Mouse (Mus musculus) MEL (cell line): ENCODE data around the gene Erbin.

ENCODE experiments used
- CHD1 ChIP-seq: IDR thresholded peaks from 2 replicates; pipeline ENCODE4 v1.6.1; 2012; ENCODE audit warnings: low read depth, mild to moderate bottlenecking, inconsistent platforms, low read length, improper control_type of control experiment
- CHD2 ChIP-seq: IDR thresholded peaks from 2 replicates; pipeline ENCODE4 v1.6.1; 2011; ENCODE audit warnings: low read length, improper control_type of control experiment
- CTCF ChIP-seq, 3 experiments: IDR thresholded peaks in 2 of 3; conservative IDR thresholded peaks in 1 of 3; 2 replicates each; pipeline ENCODE4 v1.5.1; 2011 to 2012; ENCODE audit warnings: low read length in 3 of 3, low read depth in 2 of 3, mild to moderate bottlenecking in 2 of 3, improper control_type of control experiment in 1 of 3, inconsistent platforms in 1 of 3, mixed read lengths in 1 of 3, moderate library complexity in 1 of 3; ENCODE audit not compliant: control insufficient read depth in 1 of 3, insufficient read depth in 1 of 3, poor library complexity in 1 of 3, severe bottlenecking in 1 of 3
- MEF2A ChIP-seq: IDR thresholded peaks from 2 replicates; pipeline ENCODE4 v1.6.1; 2014; ENCODE audit warnings: low read depth, mild to moderate bottlenecking, inconsistent platforms, low read length, improper control_type of control experiment; ENCODE audit not compliant: poor library complexity, insufficient replicate concordance, severe bottlenecking; ENCODE audit errors: extremely low read depth
- MYC ChIP-seq: IDR thresholded peaks from 2 replicates; pipeline ENCODE4 v1.6.1; 2011; ENCODE audit warnings: low read depth, mild to moderate bottlenecking, low read length, improper control_type of control experiment, moderate library complexity
- POLR2A ChIP-seq, 2 experiments: IDR thresholded peaks; 2 replicates each; pipeline ENCODE4 v1.6.1; 2011 to 2012; ENCODE audit warnings: low read length in 2 of 2, mild to moderate bottlenecking in 2 of 2, control low read depth in 1 of 2, improper control_type of control experiment in 1 of 2, low read depth in 1 of 2, moderate library complexity in 1 of 2; ENCODE audit not compliant: control insufficient read depth in 1 of 2, insufficient read depth in 1 of 2, poor library complexity in 1 of 2
- USF1 ChIP-seq: IDR thresholded peaks from 2 replicates; pipeline ENCODE4 v1.6.1; 2014; ENCODE audit warnings: low read depth, mild to moderate bottlenecking, inconsistent platforms, low read length, improper control_type of control experiment, moderate library complexity
- ZC3H11A ChIP-seq: IDR thresholded peaks from 2 replicates; pipeline ENCODE4 v1.6.1; 2012; ENCODE audit warnings: low read depth, mild to moderate bottlenecking, inconsistent platforms, low read length, improper control_type of control experiment
- ZKSCAN1 ChIP-seq: IDR thresholded peaks from 2 replicates; pipeline ENCODE4 v1.6.1; 2012; ENCODE audit warnings: low read depth, mild to moderate bottlenecking, inconsistent platforms, low read length, improper control_type of control experiment, moderate library complexity

- TF ChIP-seq MYC (no peak), ZC3H11A (no peak), CHD2 (no peak), USF1 (no peak), ZKSCAN1 (no peak), POLR2A (IDR thresholded peaks at IDR 0.05; ENCODE audit: control insufficient read depth in 1 of 2, insufficient read depth in 1 of 2, low read depth in 1 of 2, low read length in 2 of 2, poor library complexity in 1 of 2) (peak in 1 of 2 experiments; percentile 22; a peak in 1 of 4 replicates), CTCF (IDR thresholded peaks at IDR 0.05 in 2 of 3, conservative IDR thresholded peaks at IDR 0.05 in 1 of 3; ENCODE audit: control insufficient read depth in 1 of 3, insufficient read depth in 1 of 3, low read depth in 2 of 3, low read length in 3 of 3, poor library complexity in 1 of 3, severe bottlenecking in 1 of 3) (no peak), MEF2A (no peak), CHD1 (peak; percentile 5; the same call in 1 of the 2 replicates)
These were observed at the start of gene Erbin for GRCm38 (mm10) chr13:103920261-103920932.
